Mouse (Mus musculus): ENCODE data around the gene Rhox3a2.
"Not testable (repeated sequence)": the region's sequence is repeated elsewhere in the genome, so short reads cannot be mapped to it uniquely, and the experiment has no call there.

Rhox3a2 gene

DNA sequence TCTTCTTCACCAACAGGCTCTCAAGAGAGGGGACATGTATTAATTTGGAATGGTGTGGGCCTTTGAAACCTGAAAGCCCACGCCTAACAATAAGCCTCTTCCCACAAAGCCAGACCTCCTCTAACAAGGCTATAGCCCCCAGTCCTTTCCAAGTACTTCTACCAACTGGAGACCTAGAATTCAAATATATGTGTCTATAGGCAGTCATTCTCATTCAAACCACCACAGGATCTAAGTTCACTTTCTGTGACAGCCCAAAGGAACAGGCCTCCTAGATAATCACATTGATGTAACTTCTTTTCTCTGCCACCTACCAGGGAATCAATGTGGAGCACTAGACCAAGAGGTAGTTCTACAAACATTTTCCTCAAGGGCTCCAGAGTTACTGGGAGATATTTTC lies at the start of gene Rhox3a2:
TSS of gene Rhox3a2 (plus strand) at position 301 of the 400 bp plus-strand sequence.
- TF ChIP-seq GATA4 (IDR thresholded peaks at IDR 0.05; ENCODE audit: insufficient replicate concordance, low read length) = not testable (repeated sequence)

DNA sequence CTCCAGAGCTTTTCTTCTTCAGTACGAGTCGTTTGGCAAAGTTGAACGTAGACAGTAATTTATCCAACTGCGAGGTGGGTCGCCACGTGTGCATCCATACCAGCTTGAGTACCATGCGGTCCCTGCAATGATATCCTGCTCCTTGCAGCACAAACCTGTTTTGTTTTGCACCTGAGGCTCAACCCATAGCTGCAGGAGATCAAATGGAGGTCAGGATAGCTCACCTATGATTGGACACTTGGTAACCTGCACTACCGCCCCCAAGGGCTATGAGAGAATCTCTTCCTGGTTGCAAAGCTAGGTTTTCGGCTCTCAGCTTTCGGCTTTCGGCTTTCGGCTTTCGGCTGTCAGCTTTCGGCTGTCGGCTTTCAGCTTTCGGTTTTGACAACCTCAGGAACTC lies 10.7 kb downstream of the Rhox3a2 start, which contains the start of gene Rhox4a2:
TSS of gene Rhox4a2 (plus strand) at position 301 of the 400 bp plus-strand sequence.
- TF ChIP-seq GATA4 (IDR thresholded peaks at IDR 0.05; ENCODE audit: insufficient replicate concordance, low read length) = not testable (repeated sequence)

DNA sequence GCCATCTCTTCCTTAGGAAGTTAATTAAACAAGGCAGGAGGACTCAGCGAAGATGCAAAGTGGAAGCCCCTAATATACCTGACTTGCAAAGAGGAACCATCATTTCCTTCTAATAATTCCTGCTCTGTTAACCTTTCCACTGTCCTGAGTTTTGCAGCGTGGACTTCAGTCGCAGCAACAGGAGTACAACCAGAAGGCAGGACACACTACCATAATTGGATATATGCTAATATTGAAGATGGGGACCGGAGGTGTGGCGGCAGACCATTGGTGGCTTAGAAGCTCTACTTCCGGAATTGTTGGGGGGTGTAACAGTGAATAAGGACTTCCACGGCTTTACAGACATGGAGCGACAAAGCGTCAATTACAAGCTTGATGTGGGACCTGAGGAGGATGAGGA lies 31.9 kb downstream of the Rhox3a2 start, which contains the start of gene Rhox2b:
TSS of gene Rhox2b (plus strand) at position 301 of the 400 bp plus-strand sequence.
- not testable (repeated sequence) for TF ChIP-seq GATA4 (IDR thresholded peaks at IDR 0.05; ENCODE audit: insufficient replicate concordance, low read length)

DNA sequence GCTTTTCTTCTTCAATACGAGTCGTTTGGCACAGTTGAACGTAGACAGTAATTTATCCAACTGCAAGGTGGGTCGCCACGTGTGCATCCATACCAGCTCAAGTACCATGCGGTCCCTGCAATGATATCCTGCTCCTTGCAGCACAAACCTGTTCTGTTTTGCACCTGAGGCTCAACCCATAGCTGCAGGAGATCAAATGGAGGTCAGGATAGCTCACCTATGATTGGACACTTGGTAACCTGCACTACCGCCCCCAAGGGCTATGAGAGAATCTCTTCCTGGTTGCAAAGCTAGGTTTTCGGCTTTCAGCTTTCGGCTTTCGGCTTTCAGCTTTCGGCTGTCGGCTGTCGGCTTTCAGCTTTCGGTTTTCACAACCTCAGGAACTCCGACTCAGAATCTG lies 52.4 kb downstream of the Rhox3a2 start, which contains the start of gene Rhox4b:
TSS of gene Rhox4b (plus strand) at position 301 of the 400 bp plus-strand sequence.
- not testable (repeated sequence) for TF ChIP-seq GATA4 (IDR thresholded peaks at IDR 0.05; ENCODE audit: insufficient replicate concordance, low read length)

Data from liver, adult (tissue).